Mouse (Mus musculus) spleen, adult 2 months (tissue): ENCODE results near the gene Prpf38a.

Experiments used
- CTCF ChIP-seq: fragments of 200-500 bp; IDR thresholded peaks from 2 replicates; pipeline ENCODE4 v1.5.1; 2011; ENCODE audit warnings: mild to moderate bottlenecking, inconsistent platforms; ENCODE audit not compliant: insufficient read depth, insufficient read length, insufficient replicate concordance; ENCODE audit errors: extremely low read depth
- POLR2A ChIP-seq: fragments of 200-500 bp; IDR thresholded peaks from 2 replicates; pipeline ENCODE4 v1.6.1; 2011; ENCODE audit warnings: low read depth, low read length, inconsistent platforms

DNA sequence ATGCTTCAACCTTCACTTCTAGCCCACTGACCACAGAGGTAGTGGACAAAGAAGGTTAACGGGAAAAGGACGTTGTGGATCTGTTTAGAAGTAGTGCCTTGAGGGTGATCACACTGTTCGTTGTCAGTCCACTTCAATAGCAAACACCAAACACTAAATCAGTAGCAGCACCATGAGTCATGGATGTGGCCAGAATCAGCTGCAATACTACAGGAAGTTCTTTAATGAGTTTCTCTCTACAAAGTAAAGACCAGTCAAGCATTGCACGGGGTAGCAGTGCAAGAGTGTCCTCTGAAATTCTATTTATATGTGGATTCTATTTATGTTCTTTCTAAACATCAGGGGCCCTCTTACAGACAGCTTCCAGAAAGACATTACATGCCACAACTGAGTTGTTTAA is 19.2 kb upstream of the Prpf38a start:
- no peak for TF ChIP-seq CTCF
- TF ChIP-seq POLR2A: no peak
